Mouse (Mus musculus): ENCODE results near the gene Klhdc4. TPM values are rescaled to one million over a fixed set of nuclear protein-coding genes. Genes with fewer than 3 reads are reported as not detected.

Gene Klhdc4
- polyA plus RNA-seq, 1 experiment from 2014 or later: 27.6 TPM

GRCm38 (mm10) chr8:121849303-121849702 is 19.9 kb upstream of the Klhdc4 start:
- Histone ChIP-seq H3K27me3 (no peaks in the 10 kb centered on the region), H3K9me3 (replicated peaks) (no peaks in the 10 kb centered on the region), H3K27ac (no peak overlapping the region), H3K4me2 (no peak overlapping the region), H3K36me3 (peaks cover under 1% of the 10 kb centered on the region; the same call in 1 of the 2 replicates), H3K4me3 (replicated peaks) (no peak overlapping the region), H3K4me1 (replicated peaks) (peaks cover 37% of the 10 kb centered on the region), H3K9ac (no peak overlapping the region)
- WGBS (ENCODE audit: insufficient replicate concordance): 64% methylated on average over 9 of the region's 9 CpGs
- ATAC-seq (ENCODE audit: low read depth) (no peak), DNase-seq (no peak)

GRCm38 (mm10) chr8:121848495-121848894 is 19.1 kb upstream of the Klhdc4 start:
- H3K4me3 ChIP-seq (replicated peaks): no peak overlapping the region
- H3K27ac ChIP-seq: no peak overlapping the region
- H3K9ac ChIP-seq: no peak overlapping the region
- DNase-seq (no peak), ATAC-seq (ENCODE audit: low read depth) (no peak)
- H3K9me3 ChIP-seq (replicated peaks): no peaks in the 10 kb centered on the region
- peaks cover 5% of the 10 kb centered on the region; the same call in 1 of the 2 replicates for H3K36me3 ChIP-seq
- no peak overlapping the region for H3K4me2 ChIP-seq
- 37% methylated on average over 10 of the region's 10 CpGs for WGBS (ENCODE audit: insufficient replicate concordance)
- H3K27me3 ChIP-seq: no peaks in the 10 kb centered on the region
- peaks cover 37% of the 10 kb centered on the region for H3K4me1 ChIP-seq (replicated peaks)

GRCm38 (mm10) chr8:121847987-121848386 is 18.6 kb upstream of the Klhdc4 start:
- peaks cover 33% of the 10 kb centered on the region for H3K4me1 ChIP-seq (replicated peaks)
- no peak overlapping the region for H3K4me2 ChIP-seq
- no peak for ATAC-seq (ENCODE audit: low read depth)
- 65% methylated on average over 6 of the region's 6 CpGs for WGBS (ENCODE audit: insufficient replicate concordance)
- H3K27ac ChIP-seq: no peak overlapping the region
- no peak overlapping the region for H3K9ac ChIP-seq
- H3K27me3 ChIP-seq: no peaks in the 10 kb centered on the region
- H3K36me3 ChIP-seq: peaks cover 5% of the 10 kb centered on the region; the same call in 1 of the 2 replicates
- no peaks in the 10 kb centered on the region for H3K9me3 ChIP-seq (replicated peaks)
- H3K4me3 ChIP-seq (replicated peaks): no peak overlapping the region
- DNase-seq: no peak

GRCm38 (mm10) chr8:121847261-121847822 is 18.0 kb upstream of the Klhdc4 start:
- H3K9me3 ChIP-seq (replicated peaks): no peaks in the 10 kb centered on the region
- H3K4me2 ChIP-seq: no peak overlapping the region
- no peak overlapping the region for H3K4me3 ChIP-seq (replicated peaks)
- H3K36me3 ChIP-seq: peaks cover 8% of the 10 kb centered on the region
- peaks cover 28% of the 10 kb centered on the region for H3K4me1 ChIP-seq (replicated peaks)
- WGBS (ENCODE audit: insufficient replicate concordance): 52% methylated on average over 10 of the region's 10 CpGs
- H3K9ac ChIP-seq: no peak overlapping the region
- no peaks in the 10 kb centered on the region for H3K27me3 ChIP-seq
- no peak for ATAC-seq (ENCODE audit: low read depth)
- no peak for DNase-seq
- H3K27ac ChIP-seq: no peak overlapping the region

GRCm38 (mm10) chr8:121846815-121847214 is 17.4 kb upstream of the Klhdc4 start:
- no peak for DNase-seq
- ATAC-seq (ENCODE audit: low read depth): no peak
- H3K9me3 ChIP-seq (replicated peaks): no peaks in the 10 kb centered on the region
- no peak overlapping the region for H3K4me3 ChIP-seq (replicated peaks)
- H3K36me3 ChIP-seq: peaks cover 13% of the 10 kb centered on the region
- H3K27ac ChIP-seq: no peak overlapping the region
- H3K4me1 ChIP-seq (replicated peaks): peaks cover 23% of the 10 kb centered on the region
- no peak overlapping the region for H3K4me2 ChIP-seq
- H3K27me3 ChIP-seq: no peaks in the 10 kb centered on the region
- no peak overlapping the region for H3K9ac ChIP-seq

- Histone ChIP-seq H3K27me3 (no peaks in the 10 kb centered on the region), H3K4me2 (no peak overlapping the region), H3K9ac (no peak overlapping the region), H3K9me3 (replicated peaks) (no peaks in the 10 kb centered on the region), H3K4me1 (replicated peaks) (peaks cover 4% of the 10 kb centered on the region), H3K4me3 (replicated peaks) (no peak overlapping the region), H3K27ac (no peak overlapping the region), H3K36me3 (peaks cover 21% of the 10 kb centered on the region)
- WGBS (ENCODE audit: insufficient replicate concordance): 50% methylated on average over 7 of the region's 7 CpGs
- ATAC-seq (ENCODE audit: low read depth): no peak
- no peak for DNase-seq
Observed at GRCm38 (mm10) chr8:121844765-121845164, 15.4 kb upstream of the Klhdc4 start.

- WGBS (ENCODE audit: insufficient replicate concordance): 67% methylated on average over 3 of the region's 3 CpGs
- no peak for ATAC-seq (ENCODE audit: low read depth)
- H3K36me3 ChIP-seq: peaks cover 21% of the 10 kb centered on the region
- no peaks in the 10 kb centered on the region for H3K4me1 ChIP-seq (replicated peaks)
- H3K4me3 ChIP-seq (replicated peaks): no peak overlapping the region
- DNase-seq: no peak
- no peaks in the 10 kb centered on the region for H3K9me3 ChIP-seq (replicated peaks)
- H3K27me3 ChIP-seq: no peaks in the 10 kb centered on the region
- no peak overlapping the region for H3K4me2 ChIP-seq
- H3K9ac ChIP-seq: no peak overlapping the region
- no peak overlapping the region for H3K27ac ChIP-seq
Observed at GRCm38 (mm10) chr8:121843184-121843733, 13.9 kb upstream of the Klhdc4 start.

- no peak overlapping the region for H3K9ac ChIP-seq
- H3K27me3 ChIP-seq: no peaks in the 10 kb centered on the region
- no peak overlapping the region for H3K4me2 ChIP-seq
- no peaks in the 10 kb centered on the region for H3K4me1 ChIP-seq (replicated peaks)
- no peak overlapping the region for H3K27ac ChIP-seq
- peaks cover 21% of the 10 kb centered on the region for H3K36me3 ChIP-seq
- no peaks in the 10 kb centered on the region for H3K9me3 ChIP-seq (replicated peaks)
- H3K4me3 ChIP-seq (replicated peaks): no peak overlapping the region
- ATAC-seq (ENCODE audit: low read depth): no peak
- 77% methylated on average over 8 of the region's 8 CpGs for WGBS (ENCODE audit: insufficient replicate concordance)
- DNase-seq: no peak
Observed at GRCm38 (mm10) chr8:121842064-121842955, 12.9 kb upstream of the Klhdc4 start.

- peak; percentile 53; the same call in 1 of the 2 replicates for ATAC-seq (ENCODE audit: low read depth)
- Histone ChIP-seq H3K27me3 (no peaks in the 10 kb centered on the region), H3K4me2 (no peak overlapping the region), H3K36me3 (peaks cover 21% of the 10 kb centered on the region), H3K4me1 (replicated peaks) (no peaks in the 10 kb centered on the region), H3K9ac (no peak overlapping the region), H3K9me3 (replicated peaks) (no peaks in the 10 kb centered on the region), H3K4me3 (replicated peaks) (no peak overlapping the region), H3K27ac (no peak overlapping the region)
- WGBS (ENCODE audit: insufficient replicate concordance): 34% methylated on average over 8 of the region's 8 CpGs
- DNase-seq: peak; percentile 54
Observed at GRCm38 (mm10) chr8:121841242-121841641, 11.9 kb upstream of the Klhdc4 start.

GRCm38 (mm10) chr8:121832503-121832902 is 3.1 kb upstream of the Klhdc4 start:
- 0 out of 2 replicates have a peak overlapping the region, but pooled peaks have one; percentile 30 for H3K4me2 ChIP-seq
- H3K9ac ChIP-seq: no peak overlapping the region
- H3K27ac ChIP-seq: no peak overlapping the region
- H3K27me3 ChIP-seq: peaks cover 2% of the 10 kb centered on the region; the same call in 1 of the 2 replicates
- no peak overlapping the region for H3K4me3 ChIP-seq (replicated peaks)
- 12% methylated on average over 6 of the region's 6 CpGs for WGBS (ENCODE audit: insufficient replicate concordance)
- no peaks in the 10 kb centered on the region for H3K9me3 ChIP-seq (replicated peaks)
- H3K36me3 ChIP-seq: no peaks in the 10 kb centered on the region
- ATAC-seq (ENCODE audit: low read depth) (peak; percentile 42; the same call in 1 of the 2 replicates), DNase-seq (peak; percentile 32)
- peaks cover 20% of the 10 kb centered on the region for H3K4me1 ChIP-seq (replicated peaks)

GRCm38 (mm10) chr8:121832061-121832460 is 2.7 kb upstream of the Klhdc4 start:
- H3K4me3 ChIP-seq (replicated peaks): no peak overlapping the region
- H3K27ac ChIP-seq: no peak overlapping the region
- no peaks in the 10 kb centered on the region for H3K36me3 ChIP-seq
- WGBS (ENCODE audit: insufficient replicate concordance): 68% methylated on average over 2 of the region's 2 CpGs
- no peak overlapping the region for H3K9ac ChIP-seq
- peaks cover 2% of the 10 kb centered on the region; the same call in 1 of the 2 replicates for H3K27me3 ChIP-seq
- H3K4me2 ChIP-seq: 0 out of 2 replicates have a peak overlapping the region, but pooled peaks have one; percentile 12
- H3K4me1 ChIP-seq (replicated peaks): peaks cover 20% of the 10 kb centered on the region
- no peak for ATAC-seq (ENCODE audit: low read depth)
- no peak for DNase-seq
- no peaks in the 10 kb centered on the region for H3K9me3 ChIP-seq (replicated peaks)

Data from liver, embryonic 13.5 days (tissue).